Mouse (Mus musculus): ENCODE measurements around the gene Hsd17b11. TPM values are rescaled to one million over a fixed set of nuclear protein-coding genes. Genes with fewer than 3 reads are reported as not detected.

Gene Hsd17b11
- polyA plus RNA-seq (2015; fragmentation: Illumina TruSeq; extraction: RNeasy Lipid Tissue Mini Kit (QIAGEN cat#74804); ENCODE audit: insufficient read depth, low read depth, low replicate concordance) = 10.7 TPM

DNA sequence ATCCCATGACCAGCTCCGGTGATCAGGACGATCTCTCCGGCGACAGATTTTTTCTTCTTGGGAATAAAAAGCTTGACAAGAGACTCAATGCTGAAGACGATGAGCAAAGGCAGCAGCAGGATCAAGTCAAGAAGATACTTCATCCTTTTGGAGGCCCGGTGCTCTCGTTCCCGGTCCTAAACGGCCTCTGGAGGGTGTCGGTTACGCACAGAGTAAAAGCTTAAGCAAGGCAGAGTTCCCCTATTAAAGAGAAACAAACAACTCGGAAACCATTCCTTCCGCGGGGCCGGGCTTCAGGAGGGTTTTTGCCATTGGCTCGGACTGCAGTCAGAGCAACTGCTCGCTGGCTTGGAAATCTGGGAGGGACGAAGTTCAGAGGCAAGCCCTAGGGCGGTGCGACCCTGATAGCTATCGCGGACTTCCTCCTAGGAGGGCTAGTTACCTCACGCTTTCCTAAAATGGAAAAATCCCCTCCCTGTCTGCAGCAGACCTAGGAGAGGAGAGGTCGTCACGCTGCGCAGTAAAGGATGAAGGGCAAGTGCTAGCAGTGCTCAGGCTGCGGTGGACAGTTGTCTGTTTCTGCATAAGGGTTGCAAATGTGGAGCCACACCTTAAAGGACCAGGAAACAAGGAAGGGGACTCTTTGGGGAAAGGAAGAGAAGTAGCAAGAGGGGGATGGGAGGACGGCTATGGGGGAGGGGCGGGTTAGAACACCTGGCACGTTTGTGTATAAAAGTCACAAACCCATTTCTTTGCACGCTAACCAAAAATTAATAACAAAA lies at the start of gene Hsd17b11:
TSS of gene Hsd17b11 (minus strand) at position 323 of the 782 bp plus-strand sequence.

GRCm38 (mm10) chr5:104046256-104047199 lies 24.8 kb upstream of the Hsd17b11 start, which contains the start of gene Nudt9:
Gene Nudt9, plus strand, starts transcription at chr5:104046306.

GRCm38 (mm10) chr5:103977297-103977696 lies 44.4 kb downstream of the Hsd17b11 start, which contains the start of gene Hsd17b13:
Gene Hsd17b13, minus strand, starts transcription at chr5:103977410.

Other genes with a start within 250 kb of the Hsd17b11 start
- 2.3 TPM for gene Klhl8, start 110.7 kb downstream of the Hsd17b11 start, polyA plus RNA-seq (2015; fragmentation: Illumina TruSeq; extraction: RNeasy Lipid Tissue Mini Kit (QIAGEN cat#74804); ENCODE audit: insufficient read depth, low read depth, low replicate concordance)
- 98.1 TPM for gene Hsd17b13, start 44.5 kb downstream of the Hsd17b11 start, polyA plus RNA-seq (2015; fragmentation: Illumina TruSeq; extraction: RNeasy Lipid Tissue Mini Kit (QIAGEN cat#74804); ENCODE audit: insufficient read depth, low read depth, low replicate concordance)
- 9.8 TPM for gene Nudt9, start 24.4 kb upstream of the Hsd17b11 start, polyA plus RNA-seq (2015; fragmentation: Illumina TruSeq; extraction: RNeasy Lipid Tissue Mini Kit (QIAGEN cat#74804); ENCODE audit: insufficient read depth, low read depth, low replicate concordance)
- gene Gm17660, start 55.7 kb upstream of the Hsd17b11 start, polyA plus RNA-seq (2015; fragmentation: Illumina TruSeq; extraction: RNeasy Lipid Tissue Mini Kit (QIAGEN cat#74804); ENCODE audit: insufficient read depth, low read depth, low replicate concordance) = not detected
- 70.3 TPM for gene Sparcl1, start 91.8 kb upstream of the Hsd17b11 start, polyA plus RNA-seq (2015; fragmentation: Illumina TruSeq; extraction: RNeasy Lipid Tissue Mini Kit (QIAGEN cat#74804); ENCODE audit: insufficient read depth, low read depth, low replicate concordance)
- not detected for gene Dspp, start 148.8 kb upstream of the Hsd17b11 start, polyA plus RNA-seq (2015; fragmentation: Illumina TruSeq; extraction: RNeasy Lipid Tissue Mini Kit (QIAGEN cat#74804); ENCODE audit: insufficient read depth, low read depth, low replicate concordance)
- gene Dmp1, start 180.7 kb upstream of the Hsd17b11 start, polyA plus RNA-seq (2015; fragmentation: Illumina TruSeq; extraction: RNeasy Lipid Tissue Mini Kit (QIAGEN cat#74804); ENCODE audit: insufficient read depth, low read depth, low replicate concordance) = not detected